Mouse (Mus musculus): ENCODE data around the gene Utrn.

- no peak for TF ChIP-seq CTCF (IDR thresholded peaks at IDR 0.05; ENCODE audit: borderline replicate concordance, insufficient read depth, low read depth, low read length)
- TF ChIP-seq POLR2A (IDR thresholded peaks at IDR 0.05; ENCODE audit: borderline replicate concordance, insufficient read depth, low read length), result no peak
Measured at GRCm38 (mm10) chr10:12862047-12862446, 7.1 kb downstream of the Utrn start.
